Mouse (Mus musculus) olfactory bulb, adult 2 months (tissue): ENCODE measurements around the gene Gdf1.

ENCODE experiments used
- CTCF ChIP-seq: fragments of 200-500 bp; IDR thresholded peaks from 2 replicates; pipeline ENCODE4 v1.5.1; 2012; ENCODE audit warnings: low read depth, mild to moderate bottlenecking, low read length, moderate library complexity; ENCODE audit not compliant: insufficient read depth
- POLR2A ChIP-seq: fragments of 200-500 bp; IDR thresholded peaks from 2 replicates; pipeline ENCODE4 v1.6.1; 2012; ENCODE audit warnings: mild to moderate bottlenecking, low read depth, low read length, moderate library complexity; ENCODE audit not compliant: insufficient read depth

- no peak for TF ChIP-seq CTCF
- no peak for TF ChIP-seq POLR2A
Measured at GRCm38 (mm10) chr8:70332878-70333202, 3.2 kb downstream of the Gdf1 start.
